ENCODE assay signal across 13 mouse cellular contexts in genomic region chr6:32437219-32437618, GRCm38 (mm10).
DNase-seq lines count a peak whose midpoint lies in the region; ATAC-seq and TF ChIP-seq lines count a peak whose summit lies in the region.
"Had no signal": no experiment of that assay in that cellular context is flagged by ENCODE, and none has a peak within 500 bp of the region (broad histone marks: within the 10 kb centered on the region; RNA-seq: fewer than 3 reads in every experiment).

No protein-coding gene starts in this region.

- TF ChIP-seq CTCF in lung, adult 2 months (IDR thresholded peaks at IDR 0.05; ENCODE audit: insufficient read depth, low read length), result no peak

- intact Hi-C loops in heart, postnatal 36 days (cut with DNase I), result no loop called here

- peaks cover 6% of the 10 kb centered on the region for H3K4me1 ChIP-seq in lung, adult 2 months (ENCODE audit: control insufficient read depth, insufficient read depth, low read length)
- H3K4me1 ChIP-seq in heart, embryonic 10.5 days, result peaks cover 38% of the 10 kb centered on the region
- no peaks in the 10 kb centered on the region; the same call in 1 of the 2 replicates for H3K4me1 ChIP-seq in midbrain, embryonic 15.5 days
- H3K4me1 ChIP-seq: intestine, embryonic 15.5 days had no signal

- H3K4me3 ChIP-seq in lung, adult 2 months (replicated peaks; ENCODE audit: extremely low read depth, low read depth, low read length), result no peak overlapping the region
- H3K4me3 ChIP-seq in heart, embryonic 10.5 days, result no peak overlapping the region
- H3K4me3 ChIP-seq in midbrain, embryonic 15.5 days, result no peak overlapping the region
- H3K4me3 ChIP-seq: erythroblast, embryonic 14.5 days; intestine, embryonic 15.5 days had no signal

- no peaks in the 10 kb centered on the region for H3K27me3 ChIP-seq in heart, embryonic 10.5 days (ENCODE audit: insufficient read depth, poor library complexity, severe bottlenecking)
- H3K27me3 ChIP-seq in midbrain, embryonic 15.5 days (replicated peaks), result no peaks in the 10 kb centered on the region
- H3K27me3 ChIP-seq: intestine, embryonic 15.5 days had no signal

- TF ChIP-seq POLR2A in lung, adult 2 months (IDR thresholded peaks at IDR 0.05; ENCODE audit: borderline replicate concordance, extremely low read depth, low read depth, low read length), result no peak

- peak overlapping the region; percentile 65; the same call in 1 of the 2 replicates for H3K27ac ChIP-seq in heart, embryonic 10.5 days
- no peak overlapping the region for H3K27ac ChIP-seq in midbrain, embryonic 15.5 days
- H3K27ac ChIP-seq: intestine, embryonic 15.5 days had no signal

- H3K9me3 ChIP-seq in heart, embryonic 10.5 days, result no peaks in the 10 kb centered on the region
- no peaks in the 10 kb centered on the region for H3K9me3 ChIP-seq in midbrain, embryonic 15.5 days
- H3K9me3 ChIP-seq: intestine, embryonic 15.5 days had no signal

- no peak overlapping the region for H3K4me2 ChIP-seq in midbrain, embryonic 15.5 days
- H3K4me2 ChIP-seq: intestine, embryonic 15.5 days had no signal

- H3K36me3 ChIP-seq in heart, embryonic 10.5 days, result no peaks in the 10 kb centered on the region
- no peaks in the 10 kb centered on the region for H3K36me3 ChIP-seq in midbrain, embryonic 15.5 days (replicated peaks)
- H3K36me3 ChIP-seq: intestine, embryonic 15.5 days had no signal

- no peak for ATAC-seq in midbrain, embryonic 15.5 days (replicated peaks)
- ATAC-seq: activated CD4-positive, CD25-positive, alpha-beta regulatory T cell, adult 4 months; intestine, embryonic 15.5 days had no signal

- no peak overlapping the region for H3K9ac ChIP-seq in midbrain, embryonic 15.5 days
- H3K9ac ChIP-seq: intestine, embryonic 15.5 days had no signal

- peak; percentile 16 to 34 for DNase-seq in lung, adult 18-20 months
- DNase-seq in lung, adult 2 months, result no peak
- DNase-seq in heart, embryonic 10.5 days (ENCODE audit: low spot score), result no peak
- peak; percentile 33 to 40 for DNase-seq in heart, postnatal 36 days
- peak; percentile 11 for DNase-seq in lung, postnatal 25 days (ENCODE audit: low spot score)
- no peak for DNase-seq in left cerebral cortex, adult 9 months (ENCODE audit: low spot score in 2 of 2)
- DNase-seq: cerebellum, adult 18-20 months; kidney, postnatal 14 days; left cerebral cortex, postnatal 4 days had no signal

- 31% methylated on average over 6 of the region's 6 CpGs for WGBS in lung, adult 2 months
- 42% methylated on average over 6 of the region's 6 CpGs for WGBS in heart, embryonic 10.5 days
- whole genome bisulfite sequencing in midbrain, embryonic 15.5 days, result 79% methylated on average over 6 of the region's 6 CpGs

Comparison
In these comparisons a context has a peak if more than half of its experiments do, and no peak if none do; other contexts are left out.
1. DNase-seq: peak in lung, adult 18-20 months (2 of 2), heart, postnatal 36 days (2 of 2) and lung, postnatal 25 days (single experiment); none in lung, adult 2 months (single experiment), heart, embryonic 10.5 days (single experiment) and left cerebral cortex, adult 9 months (0 of 2).